Mouse (Mus musculus): ENCODE measurements around the gene Slc4a2. TPM values are rescaled to one million over a fixed set of nuclear protein-coding genes. Genes with fewer than 3 reads are reported as not detected.
"Not testable (repeated sequence)": the region's sequence is repeated elsewhere in the genome, so short reads cannot be mapped to it uniquely, and the experiment has no call there.

Gene Slc4a2
- total RNA-seq, 1 experiment from 2014 or later: 24.3 TPM

GRCm38 (mm10) chr5:24389658-24390020 is 34.0 kb upstream of the Slc4a2 start:
- no peak for ATAC-seq (replicated peaks in 1 of 2; ENCODE audit: insufficient read depth in 1 of 2, low FRiP score in 2 of 2, low TSS enrichment in 1 of 2, low read depth in 1 of 2, poor library complexity in 2 of 2, severe bottlenecking in 2 of 2)

- ATAC-seq (replicated peaks in 1 of 2; ENCODE audit: insufficient read depth in 1 of 2, low FRiP score in 2 of 2, low TSS enrichment in 1 of 2, low read depth in 1 of 2, poor library complexity in 2 of 2, severe bottlenecking in 2 of 2): no peak
These were observed 31.8 kb upstream of the Slc4a2 start, which contains the start of gene Atg9b for GRCm38 (mm10) chr5:24391864-24392263. Gene Atg9b, minus strand, starts transcription at chr5:24392143.

- ATAC-seq (replicated peaks in 1 of 2; ENCODE audit: insufficient read depth in 1 of 2, low FRiP score in 2 of 2, low TSS enrichment in 1 of 2, low read depth in 1 of 2, poor library complexity in 2 of 2, severe bottlenecking in 2 of 2): no peak
These were observed 30.9 kb upstream of the Slc4a2 start for GRCm38 (mm10) chr5:24392724-24393123.

GRCm38 (mm10) chr5:24393392-24393997 is 30.1 kb upstream of the Slc4a2 start, which contains the start of gene Abcb8:
Gene Abcb8, plus strand, starts transcription at chr5:24393663.
- ATAC-seq (replicated peaks in 1 of 2; ENCODE audit: insufficient read depth in 1 of 2, low FRiP score in 2 of 2, low TSS enrichment in 1 of 2, low read depth in 1 of 2, poor library complexity in 2 of 2, severe bottlenecking in 2 of 2): peak; percentile 61 to 70

GRCm38 (mm10) chr5:24394165-24394894 is 29.3 kb upstream of the Slc4a2 start:
- ATAC-seq (replicated peaks in 1 of 2; ENCODE audit: insufficient read depth in 1 of 2, low FRiP score in 2 of 2, low TSS enrichment in 1 of 2, low read depth in 1 of 2, poor library complexity in 2 of 2, severe bottlenecking in 2 of 2): peak; percentile 97

- ATAC-seq (replicated peaks in 1 of 2; ENCODE audit: insufficient read depth in 1 of 2, low FRiP score in 2 of 2, low TSS enrichment in 1 of 2, low read depth in 1 of 2, poor library complexity in 2 of 2, severe bottlenecking in 2 of 2): not testable (repeated sequence)
These were observed 27.4 kb upstream of the Slc4a2 start for GRCm38 (mm10) chr5:24396254-24396653.

- no peak for ATAC-seq (replicated peaks in 1 of 2; ENCODE audit: insufficient read depth in 1 of 2, low FRiP score in 2 of 2, low TSS enrichment in 1 of 2, low read depth in 1 of 2, poor library complexity in 2 of 2, severe bottlenecking in 2 of 2)
These were observed 24.0 kb upstream of the Slc4a2 start for GRCm38 (mm10) chr5:24399686-24400085.

- ATAC-seq (replicated peaks in 1 of 2; ENCODE audit: insufficient read depth in 1 of 2, low FRiP score in 2 of 2, low TSS enrichment in 1 of 2, low read depth in 1 of 2, poor library complexity in 2 of 2, severe bottlenecking in 2 of 2): no peak
These were observed 23.3 kb upstream of the Slc4a2 start for GRCm38 (mm10) chr5:24400362-24400761.

- no peak for ATAC-seq (replicated peaks in 1 of 2; ENCODE audit: insufficient read depth in 1 of 2, low FRiP score in 2 of 2, low TSS enrichment in 1 of 2, low read depth in 1 of 2, poor library complexity in 2 of 2, severe bottlenecking in 2 of 2)
These were observed 22.6 kb upstream of the Slc4a2 start for GRCm38 (mm10) chr5:24400911-24401605.

- no peak for ATAC-seq (replicated peaks in 1 of 2; ENCODE audit: insufficient read depth in 1 of 2, low FRiP score in 2 of 2, low TSS enrichment in 1 of 2, low read depth in 1 of 2, poor library complexity in 2 of 2, severe bottlenecking in 2 of 2)
These were observed 21.7 kb upstream of the Slc4a2 start for GRCm38 (mm10) chr5:24401969-24402368.

GRCm38 (mm10) chr5:24404594-24405360 is 18.9 kb upstream of the Slc4a2 start:
- ATAC-seq (replicated peaks in 1 of 2; ENCODE audit: insufficient read depth in 1 of 2, low FRiP score in 2 of 2, low TSS enrichment in 1 of 2, low read depth in 1 of 2, poor library complexity in 2 of 2, severe bottlenecking in 2 of 2): no peak

GRCm38 (mm10) chr5:24405389-24405876 is 18.2 kb upstream of the Slc4a2 start:
- ATAC-seq (replicated peaks in 1 of 2; ENCODE audit: insufficient read depth in 1 of 2, low FRiP score in 2 of 2, low TSS enrichment in 1 of 2, low read depth in 1 of 2, poor library complexity in 2 of 2, severe bottlenecking in 2 of 2): no peak

- no peak for ATAC-seq (replicated peaks in 1 of 2; ENCODE audit: insufficient read depth in 1 of 2, low FRiP score in 2 of 2, low TSS enrichment in 1 of 2, low read depth in 1 of 2, poor library complexity in 2 of 2, severe bottlenecking in 2 of 2)
These were observed 15.0 kb upstream of the Slc4a2 start for GRCm38 (mm10) chr5:24408651-24409050.

- no peak for ATAC-seq (replicated peaks in 1 of 2; ENCODE audit: insufficient read depth in 1 of 2, low FRiP score in 2 of 2, low TSS enrichment in 1 of 2, low read depth in 1 of 2, poor library complexity in 2 of 2, severe bottlenecking in 2 of 2)
These were observed 14.2 kb upstream of the Slc4a2 start for GRCm38 (mm10) chr5:24409466-24409865.

- ATAC-seq (replicated peaks in 1 of 2; ENCODE audit: insufficient read depth in 1 of 2, low FRiP score in 2 of 2, low TSS enrichment in 1 of 2, low read depth in 1 of 2, poor library complexity in 2 of 2, severe bottlenecking in 2 of 2): no peak
These were observed 11.6 kb upstream of the Slc4a2 start for GRCm38 (mm10) chr5:24412063-24412462.

- peak; percentile 49 to 70; a peak in 3 of 4 replicates for ATAC-seq (replicated peaks in 1 of 2; ENCODE audit: insufficient read depth in 1 of 2, low FRiP score in 2 of 2, low TSS enrichment in 1 of 2, low read depth in 1 of 2, poor library complexity in 2 of 2, severe bottlenecking in 2 of 2)
These were observed 10.5 kb upstream of the Slc4a2 start, which contains the start of gene Asic3 for GRCm38 (mm10) chr5:24413042-24413693. Gene Asic3, plus strand, starts transcription at chr5:24413392.

GRCm38 (mm10) chr5:24413938-24414337 is 9.7 kb upstream of the Slc4a2 start:
- no peak for ATAC-seq (replicated peaks in 1 of 2; ENCODE audit: insufficient read depth in 1 of 2, low FRiP score in 2 of 2, low TSS enrichment in 1 of 2, low read depth in 1 of 2, poor library complexity in 2 of 2, severe bottlenecking in 2 of 2)

All from hematopoietic stem cell, adult 5-6 weeks (primary cell).